Mouse (Mus musculus) forebrain, embryonic 12.5 days (tissue): Measurements from ENCODE around the gene Dnajb12. TPM values are rescaled to one million over a fixed set of nuclear protein-coding genes. Genes with fewer than 3 reads are reported as not detected.

Source experiments
- ATAC-seq: fragments of 200-750 bp; cut with Nextera tagmentation; 2 replicates; pipeline ENCODE4 v1.8.0; 2017; ENCODE audit warnings: moderate TSS enrichment; ENCODE audit not compliant: low FRiP score
- H3K27ac ChIP-seq: fragments of 300-500 bp; sonication (generic); 2 replicates; pipeline ENCODE4 v1.5.1; 2016; ENCODE audit warnings: mild to moderate bottlenecking
- H3K27me3 ChIP-seq: fragments of 300-500 bp; sonication (generic); 2 replicates; pipeline ENCODE4 v1.6.1; 2016; ENCODE audit warnings: mild to moderate bottlenecking
- H3K36me3 ChIP-seq: fragments of 300-500 bp; sonication (generic); replicated peaks from 2 replicates; pipeline ENCODE4 v1.6.1; 2016; ENCODE audit warnings: mild to moderate bottlenecking
- H3K4me1 ChIP-seq: fragments of 300-500 bp; sonication (generic); 2 replicates; pipeline ENCODE4 v1.6.1; 2016
- H3K4me2 ChIP-seq: fragments of 300-500 bp; sonication (generic); 2 replicates; pipeline ENCODE4 v1.6.1; 2016; ENCODE audit warnings: mild to moderate bottlenecking, moderate library complexity
- H3K4me3 ChIP-seq: fragments of 300-500 bp; sonication (generic); replicated peaks from 2 replicates; pipeline ENCODE4 v1.5.1; 2016; ENCODE audit warnings: mild to moderate bottlenecking
- H3K9ac ChIP-seq: fragments of 300-500 bp; sonication (generic); 2 replicates; pipeline ENCODE4 v1.6.1; 2016; ENCODE audit warnings: mild to moderate bottlenecking
- H3K9me3 ChIP-seq: fragments of 300-500 bp; sonication (generic); 2 replicates; pipeline ENCODE4 v1.6.1; 2016
- WGBS: fragments of 180-500 bp; shearing (Covaris S2); methylation state at CpG from one replicate; pipeline ENCODE4 v1.1.7; 2016; 5-methylcytosine and 5-hydroxymethylcytosine counted together
- polyA plus RNA-seq: library from polyadenylated mRNA; unstranded; fragments of >200 nt; fragmentation: Nextera tagmentation; extraction: Ambion mirVana; gene quantifications from 2 replicates; pipeline ENCODE4 v1.2.1, GENCODE M21; 2016

Gene Dnajb12
- 21.2 and 22.7 TPM in 2 replicates for polyA plus RNA-seq

DNA sequence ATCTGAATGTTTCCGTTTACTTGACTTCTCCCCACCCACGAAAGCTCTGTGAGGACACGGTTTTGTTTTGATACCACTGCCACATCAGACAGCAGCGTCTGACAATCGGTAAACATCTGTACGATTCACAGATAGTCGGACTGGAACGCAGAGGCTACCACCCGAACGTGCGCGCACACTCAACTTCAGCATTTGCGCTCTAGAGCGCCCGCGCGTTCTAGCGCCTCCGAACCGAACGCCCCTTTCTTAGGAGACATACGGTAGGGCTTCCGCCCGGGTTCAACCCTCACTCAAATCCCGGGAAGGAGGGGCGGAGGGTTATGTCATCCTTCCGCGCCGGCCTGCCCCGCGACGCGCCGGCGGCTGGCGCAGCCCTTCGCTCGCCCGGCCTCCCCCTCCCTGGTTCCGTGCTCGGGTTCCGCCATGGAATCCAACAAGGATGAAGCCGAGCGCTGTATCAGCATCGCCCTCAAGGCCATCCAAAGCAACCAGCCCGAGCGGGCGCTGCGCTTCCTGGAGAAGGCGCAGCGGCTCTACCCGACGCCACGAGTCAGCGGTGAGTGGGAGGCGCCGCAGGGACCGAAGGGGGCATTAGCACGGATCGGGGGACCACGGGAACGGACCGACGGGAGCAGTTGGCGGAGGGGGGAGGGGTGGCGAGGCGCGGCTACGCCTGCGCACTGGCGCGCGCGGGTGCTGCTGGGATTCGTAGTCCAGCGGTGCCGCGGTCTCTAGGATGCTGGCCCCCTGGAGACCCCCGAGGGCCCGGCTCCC is at the start of gene Dnajb12:
TSS of gene Dnajb12 (plus strand) at position 302 of the 774 bp plus-strand sequence.
- peak; percentile 93 for ATAC-seq
- H3K4me2 ChIP-seq = peak within 1 kb of the TSS; percentile 76
- peak within 1 kb of the TSS; percentile 93 for H3K9ac ChIP-seq
- peak within 1 kb of the TSS; percentile 83 for H3K4me3 ChIP-seq
- H3K27me3 ChIP-seq = no peaks in the 10 kb centered on the region
- H3K4me1 ChIP-seq = peaks cover 17% of the 10 kb centered on the region
- under 1% methylated on average over 72 of the region's 80 CpGs for WGBS
- H3K9me3 ChIP-seq = no peaks in the 10 kb centered on the region
- peak within 1 kb of the TSS; percentile 100 for H3K27ac ChIP-seq
- peaks cover 7% of the 10 kb centered on the region for H3K36me3 ChIP-seq

DNA sequence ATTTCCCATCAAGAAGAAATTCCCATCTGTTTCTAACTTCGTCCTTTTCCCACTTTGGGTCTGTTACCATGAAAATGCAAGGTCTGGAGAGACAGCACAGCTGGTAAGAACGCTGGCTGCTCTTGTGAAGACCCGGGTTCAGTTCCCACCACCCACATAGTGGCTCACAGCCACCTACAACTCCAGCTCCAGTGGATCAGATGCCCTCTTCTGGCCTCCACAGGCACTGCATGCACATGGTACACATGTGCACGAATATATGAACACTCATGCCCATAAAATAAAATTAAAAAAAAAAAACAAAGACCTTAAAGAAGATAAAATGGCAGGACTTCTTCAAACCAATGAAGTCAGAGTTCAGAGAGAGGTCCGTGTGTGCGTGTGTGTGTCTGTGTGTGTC is 49.5 kb upstream of the Dnajb12 start:
- Histone ChIP-seq H3K36me3 (peaks cover 38% of the 10 kb centered on the region), H3K4me3 (no peak overlapping the region), H3K9ac (no peak overlapping the region), H3K27ac (no peak overlapping the region), H3K4me2 (no peak overlapping the region), H3K9me3 (no peaks in the 10 kb centered on the region), H3K27me3 (no peaks in the 10 kb centered on the region), H3K4me1 (no peaks in the 10 kb centered on the region)
- ATAC-seq = no peak
- WGBS = 95% methylated on average over 6 of the region's 6 CpGs

DNA sequence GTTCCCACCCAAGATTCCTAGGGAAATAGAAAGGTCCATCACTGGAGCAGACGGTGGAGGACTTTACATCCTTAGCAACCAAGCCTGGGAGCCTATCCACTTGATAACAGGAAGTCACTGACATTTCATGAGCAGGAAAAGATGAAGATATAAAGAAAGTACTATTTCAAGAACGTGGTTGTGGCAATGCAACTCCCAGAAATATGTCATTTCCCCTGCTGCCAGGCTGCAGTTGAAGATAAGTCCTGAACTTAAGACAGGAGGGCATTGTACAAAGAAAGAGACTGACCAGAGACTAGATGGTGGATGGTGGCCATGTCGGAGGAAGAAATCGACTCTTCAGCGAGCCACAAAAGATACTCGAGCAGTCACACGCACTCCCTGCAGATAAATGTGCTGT is 47.4 kb upstream of the Dnajb12 start:
- Histone ChIP-seq H3K4me2 (no peak overlapping the region), H3K4me3 (no peak overlapping the region), H3K9ac (no peak overlapping the region), H3K4me1 (no peaks in the 10 kb centered on the region), H3K27ac (no peak overlapping the region), H3K36me3 (peaks cover 37% of the 10 kb centered on the region), H3K9me3 (no peaks in the 10 kb centered on the region), H3K27me3 (no peaks in the 10 kb centered on the region)
- 95% methylated on average over 7 of the region's 7 CpGs for WGBS
- no peak for ATAC-seq

DNA sequence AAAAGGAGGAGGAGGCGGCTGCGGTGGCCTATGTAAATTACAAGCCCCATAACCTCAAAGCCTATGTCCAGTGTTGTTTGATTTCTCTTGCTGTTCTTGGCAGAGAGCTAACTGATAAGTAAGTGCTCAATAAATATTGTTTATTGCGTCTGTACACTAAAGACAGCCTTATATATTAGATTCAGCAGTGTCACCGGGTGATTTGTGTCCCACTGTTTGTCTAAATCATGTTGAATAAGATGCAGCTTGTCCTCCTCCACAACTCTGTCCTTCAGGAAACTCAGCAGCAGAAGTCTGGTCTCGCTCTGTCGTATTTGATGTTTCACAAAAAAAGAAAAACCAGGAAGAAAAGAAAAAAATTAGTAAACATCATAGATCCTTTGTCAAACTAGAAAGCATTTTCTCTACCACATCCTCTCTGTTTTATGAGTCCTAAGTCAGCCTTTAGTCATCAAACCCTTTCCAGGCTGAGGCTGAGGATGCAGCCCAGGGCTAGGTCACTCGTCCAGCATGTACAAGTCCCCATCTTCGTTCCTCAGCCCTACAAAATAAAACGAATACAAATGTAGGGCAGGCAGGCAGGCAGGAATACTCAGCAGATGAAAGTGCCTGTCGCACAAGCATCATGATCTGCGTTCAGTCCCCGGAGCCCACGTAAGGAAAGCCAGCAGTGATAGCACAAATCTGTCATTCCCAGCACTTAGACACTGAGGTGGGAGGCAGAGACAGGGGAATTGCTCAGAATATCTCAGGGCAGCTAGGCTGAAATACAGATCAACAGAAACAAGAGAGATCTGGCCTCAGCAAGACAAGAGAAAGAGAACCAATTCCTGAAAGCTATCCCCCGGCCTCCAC is 43.8 kb upstream of the Dnajb12 start:
- 93% methylated on average over 14 of the region's 14 CpGs for WGBS
- 0 out of 2 replicates have a peak, but pooled peaks cover 7% of the 10 kb centered on the region for H3K36me3 ChIP-seq
- no peak overlapping the region for H3K27ac ChIP-seq
- no peaks in the 10 kb centered on the region for H3K4me1 ChIP-seq
- H3K27me3 ChIP-seq = no peaks in the 10 kb centered on the region
- ATAC-seq = no peak
- H3K4me3 ChIP-seq = no peak overlapping the region
- no peak overlapping the region for H3K4me2 ChIP-seq
- no peaks in the 10 kb centered on the region for H3K9me3 ChIP-seq
- H3K9ac ChIP-seq = no peak overlapping the region

DNA sequence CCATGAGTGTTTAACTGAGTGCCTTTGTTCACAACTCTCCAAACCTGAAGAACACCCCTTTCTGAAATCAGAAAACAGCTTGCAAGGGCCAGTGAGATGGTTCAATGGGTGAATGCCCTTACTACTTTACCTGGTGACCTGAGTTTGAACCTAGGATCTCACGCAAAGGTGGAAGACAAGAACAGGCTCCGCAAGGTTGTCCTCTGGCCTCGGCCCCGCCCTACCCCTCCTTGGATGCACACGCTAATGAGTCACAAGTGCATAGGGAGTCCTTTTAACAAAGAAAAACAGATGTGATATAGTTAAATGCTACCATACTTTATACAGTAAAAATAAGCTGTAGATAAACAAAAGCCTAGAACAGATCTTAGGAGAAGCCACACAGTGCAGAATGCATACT is 41.9 kb upstream of the Dnajb12 start:
- over 99% methylated on average over 5 of the region's 5 CpGs for WGBS
- Histone ChIP-seq H3K36me3 (0 out of 2 replicates have a peak, but pooled peaks cover 3% of the 10 kb centered on the region), H3K27ac (no peak overlapping the region), H3K9me3 (no peaks in the 10 kb centered on the region), H3K4me1 (no peaks in the 10 kb centered on the region), H3K4me2 (no peak overlapping the region), H3K9ac (no peak overlapping the region), H3K4me3 (no peak overlapping the region), H3K27me3 (no peaks in the 10 kb centered on the region)
- ATAC-seq = no peak

DNA sequence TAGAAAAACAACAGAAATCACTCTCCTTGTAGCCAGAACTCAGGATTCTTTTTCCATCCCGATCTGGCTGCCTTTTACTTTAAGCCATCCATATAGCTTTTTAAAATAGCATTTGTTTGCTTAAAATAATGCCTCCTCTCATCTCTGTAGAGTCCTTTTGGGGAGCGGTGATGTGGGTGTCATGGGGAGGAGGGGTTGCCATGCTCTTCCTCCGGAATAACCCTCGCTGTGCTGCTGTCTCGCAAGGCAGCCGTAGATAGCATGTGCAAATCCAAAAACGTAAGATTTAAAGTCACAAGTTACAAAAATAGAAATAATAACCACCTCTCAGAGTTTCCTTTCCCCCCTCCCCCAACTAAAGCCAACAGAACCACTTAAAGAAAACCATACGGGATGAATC is 37.9 kb upstream of the Dnajb12 start:
- Histone ChIP-seq H3K27me3 (no peaks in the 10 kb centered on the region), H3K27ac (no peak overlapping the region), H3K4me2 (no peak overlapping the region), H3K4me3 (no peak overlapping the region), H3K9me3 (no peaks in the 10 kb centered on the region), H3K4me1 (no peaks in the 10 kb centered on the region), H3K9ac (no peak overlapping the region), H3K36me3 (no peaks in the 10 kb centered on the region)
- ATAC-seq = no peak
- WGBS = 94% methylated on average over 8 of the region's 8 CpGs

DNA sequence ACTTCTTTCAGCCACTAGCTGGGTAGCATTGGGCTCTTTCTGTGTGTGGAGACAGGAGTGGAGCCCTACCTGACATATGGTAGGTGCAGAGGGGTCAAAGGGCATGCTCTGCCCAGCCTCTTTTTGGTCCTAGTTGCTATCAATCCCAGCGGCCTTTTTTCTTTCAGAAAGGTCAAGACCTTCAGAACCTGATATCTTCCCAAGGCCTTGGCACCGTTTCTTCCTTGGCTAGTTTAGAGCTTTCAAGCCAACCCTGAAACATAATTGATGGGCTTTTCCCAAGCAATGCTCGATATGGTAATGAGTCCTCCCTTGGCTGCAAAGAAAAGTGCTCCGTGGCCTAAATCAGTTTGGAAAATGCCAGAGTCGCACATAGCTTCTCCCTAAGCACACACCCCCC is 36.2 kb upstream of the Dnajb12 start:
- Histone ChIP-seq H3K27ac (no peak overlapping the region), H3K9ac (no peak overlapping the region), H3K36me3 (no peaks in the 10 kb centered on the region), H3K27me3 (no peaks in the 10 kb centered on the region), H3K9me3 (no peaks in the 10 kb centered on the region), H3K4me1 (no peaks in the 10 kb centered on the region), H3K4me2 (no peak overlapping the region), H3K4me3 (no peak overlapping the region)
- ATAC-seq = no peak
- WGBS = 48% methylated on average over 5 of the region's 5 CpGs

DNA sequence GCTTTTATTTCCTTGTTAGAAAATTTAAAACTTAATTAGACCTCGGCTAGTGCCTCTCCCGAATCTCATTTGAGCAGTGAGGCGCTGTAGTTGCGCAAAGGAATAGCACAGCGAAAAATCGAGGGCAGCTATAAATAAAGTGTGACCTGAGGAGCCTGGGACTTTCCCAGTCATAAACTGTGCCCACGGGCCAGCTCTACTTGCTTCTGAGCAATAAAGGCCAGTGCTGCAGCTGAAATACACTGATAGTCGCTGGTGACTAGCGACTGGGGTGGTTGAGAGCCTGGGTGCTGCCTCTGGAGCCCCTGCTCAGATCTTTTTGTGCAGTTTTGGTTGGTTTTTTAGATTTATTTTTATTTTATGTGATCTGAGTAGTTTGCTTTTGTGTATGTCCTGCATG is 34.7 kb upstream of the Dnajb12 start:
- Histone ChIP-seq H3K36me3 (no peaks in the 10 kb centered on the region), H3K9ac (no peak overlapping the region), H3K4me2 (no peak overlapping the region), H3K27ac (no peak overlapping the region), H3K4me1 (peaks cover 6% of the 10 kb centered on the region), H3K4me3 (no peak overlapping the region), H3K27me3 (no peaks in the 10 kb centered on the region), H3K9me3 (no peaks in the 10 kb centered on the region)
- no peak for ATAC-seq
- 87% methylated on average over 9 of the region's 9 CpGs for WGBS

DNA sequence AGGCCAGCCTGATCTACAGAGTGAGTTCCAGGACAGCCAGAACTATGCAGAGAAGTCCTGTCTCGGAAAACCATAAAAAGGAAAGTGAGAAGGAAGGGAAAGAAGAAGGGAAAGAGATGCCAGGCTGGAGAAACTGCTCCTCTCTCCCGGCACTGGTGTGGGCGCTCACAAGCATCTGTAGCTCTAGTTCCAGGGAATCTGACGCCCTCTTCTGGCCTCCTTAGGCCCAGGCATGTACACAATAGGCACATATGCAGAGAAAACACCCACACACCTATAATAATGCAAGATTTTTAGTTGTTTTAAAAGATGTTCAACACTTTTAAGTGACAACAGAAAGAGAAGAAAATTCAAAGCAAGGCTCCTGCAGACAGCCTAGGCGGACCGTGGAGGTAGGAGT is 32.9 kb upstream of the Dnajb12 start:
- no peak for ATAC-seq
- Histone ChIP-seq H3K36me3 (no peaks in the 10 kb centered on the region), H3K27me3 (no peaks in the 10 kb centered on the region), H3K4me1 (peaks cover 6% of the 10 kb centered on the region), H3K9me3 (no peaks in the 10 kb centered on the region), H3K4me2 (no peak overlapping the region), H3K4me3 (no peak overlapping the region), H3K27ac (no peak overlapping the region), H3K9ac (no peak overlapping the region)
- WGBS = 79% methylated on average over 6 of the region's 6 CpGs

DNA sequence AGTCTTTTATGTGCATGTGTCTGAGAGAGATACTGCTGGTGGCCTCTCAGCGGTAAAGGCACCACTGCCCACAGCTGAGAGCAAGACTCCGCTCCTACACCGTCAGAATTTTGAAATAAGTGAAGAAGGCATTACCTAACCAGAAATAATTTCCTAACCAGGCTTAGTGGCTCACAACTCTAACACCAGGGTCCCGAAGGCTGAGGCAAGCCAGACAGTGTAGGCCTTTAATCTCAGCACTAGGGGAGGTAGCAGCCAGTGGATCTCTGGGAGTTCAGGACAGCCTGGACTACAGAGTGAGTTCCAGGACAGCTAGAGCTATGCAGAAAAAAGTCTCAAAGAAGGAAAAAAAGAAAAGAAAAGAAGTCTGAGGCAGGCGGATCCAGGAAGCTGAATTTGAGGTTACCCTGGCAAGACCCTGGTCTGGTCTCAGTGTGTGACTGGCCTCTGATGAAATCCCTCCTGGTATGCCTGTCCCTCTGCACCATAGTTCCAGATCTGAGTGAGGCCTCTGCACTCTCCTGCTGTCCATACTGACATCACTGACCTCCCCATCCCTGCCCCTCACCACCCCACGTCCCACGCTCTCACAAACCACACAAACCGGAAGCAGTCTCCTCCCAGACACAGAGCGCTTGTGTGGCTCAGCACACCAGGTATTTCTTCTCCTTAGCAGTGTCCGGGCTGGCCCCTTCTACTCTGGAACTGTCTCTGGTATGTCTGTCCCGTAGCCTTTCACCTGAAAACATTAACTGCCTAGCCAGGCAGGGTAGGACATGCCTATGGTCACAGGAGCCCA is 31.1 kb upstream of the Dnajb12 start:
- no peaks in the 10 kb centered on the region for H3K27me3 ChIP-seq
- no peaks in the 10 kb centered on the region for H3K9me3 ChIP-seq
- H3K4me2 ChIP-seq = no peak overlapping the region
- no peaks in the 10 kb centered on the region for H3K36me3 ChIP-seq
- H3K27ac ChIP-seq = no peak overlapping the region
- no peak overlapping the region for H3K4me3 ChIP-seq
- 82% methylated on average over 11 of the region's 11 CpGs for WGBS
- no peak for ATAC-seq
- H3K4me1 ChIP-seq = peaks cover 6% of the 10 kb centered on the region
- H3K9ac ChIP-seq = no peak overlapping the region

DNA sequence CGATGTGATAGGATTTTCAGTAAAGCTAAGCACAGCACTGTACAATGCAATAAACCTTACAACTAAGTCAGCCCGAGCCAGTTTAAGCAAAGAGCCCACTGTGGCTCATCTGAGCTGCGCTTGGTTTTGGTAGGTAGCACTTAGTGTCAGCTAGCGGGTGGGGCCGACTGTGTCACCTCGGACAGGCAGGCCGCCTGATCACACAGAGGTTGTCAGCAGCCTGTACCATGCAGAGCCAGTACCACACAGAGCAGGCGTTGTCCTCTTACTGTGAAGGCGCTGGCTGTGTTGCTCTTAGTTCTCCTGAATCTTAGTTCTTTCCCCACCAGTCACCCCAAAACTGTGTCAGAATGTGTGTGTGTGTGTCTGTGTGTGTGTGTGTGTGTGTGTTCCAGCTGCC is 30.4 kb upstream of the Dnajb12 start:
- no peak for ATAC-seq
- H3K4me3 ChIP-seq = no peak overlapping the region
- no peak overlapping the region for H3K9ac ChIP-seq
- WGBS = 65% methylated on average over 9 of the region's 9 CpGs
- H3K27ac ChIP-seq = no peak overlapping the region
- H3K27me3 ChIP-seq = no peaks in the 10 kb centered on the region
- no peaks in the 10 kb centered on the region for H3K9me3 ChIP-seq
- H3K4me2 ChIP-seq = no peak overlapping the region
- H3K36me3 ChIP-seq = no peaks in the 10 kb centered on the region
- peaks cover 6% of the 10 kb centered on the region for H3K4me1 ChIP-seq

DNA sequence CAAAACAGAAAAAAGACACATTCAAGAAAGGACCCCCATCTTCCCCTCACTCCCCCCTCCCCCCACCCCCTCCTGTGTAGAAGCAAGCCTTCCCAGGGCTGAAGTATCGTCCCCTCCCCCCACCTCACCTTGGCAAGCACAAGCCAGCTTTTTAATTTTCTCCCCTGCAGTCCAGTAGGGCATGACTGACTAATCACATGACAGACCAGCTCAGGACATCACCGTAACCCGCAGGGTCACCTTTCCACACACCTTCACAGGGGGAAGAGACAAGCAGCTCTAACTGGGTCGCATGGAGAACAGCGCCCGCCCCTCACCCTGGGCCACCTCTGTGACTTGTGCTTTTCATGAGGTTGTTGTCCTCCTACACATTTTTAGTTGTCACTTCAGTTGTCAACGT is 30.0 kb upstream of the Dnajb12 start:
- H3K4me1 ChIP-seq = peaks cover 6% of the 10 kb centered on the region
- no peaks in the 10 kb centered on the region for H3K9me3 ChIP-seq
- H3K4me3 ChIP-seq = no peak overlapping the region
- no peaks in the 10 kb centered on the region for H3K27me3 ChIP-seq
- H3K36me3 ChIP-seq = no peaks in the 10 kb centered on the region
- no peak for ATAC-seq
- no peak overlapping the region for H3K9ac ChIP-seq
- no peak overlapping the region for H3K27ac ChIP-seq
- no peak overlapping the region for H3K4me2 ChIP-seq
- WGBS = 90% methylated on average over 7 of the region's 7 CpGs
